8 mouse cellular contexts compared by ENCODE assay signal in the genomic region with DNA sequence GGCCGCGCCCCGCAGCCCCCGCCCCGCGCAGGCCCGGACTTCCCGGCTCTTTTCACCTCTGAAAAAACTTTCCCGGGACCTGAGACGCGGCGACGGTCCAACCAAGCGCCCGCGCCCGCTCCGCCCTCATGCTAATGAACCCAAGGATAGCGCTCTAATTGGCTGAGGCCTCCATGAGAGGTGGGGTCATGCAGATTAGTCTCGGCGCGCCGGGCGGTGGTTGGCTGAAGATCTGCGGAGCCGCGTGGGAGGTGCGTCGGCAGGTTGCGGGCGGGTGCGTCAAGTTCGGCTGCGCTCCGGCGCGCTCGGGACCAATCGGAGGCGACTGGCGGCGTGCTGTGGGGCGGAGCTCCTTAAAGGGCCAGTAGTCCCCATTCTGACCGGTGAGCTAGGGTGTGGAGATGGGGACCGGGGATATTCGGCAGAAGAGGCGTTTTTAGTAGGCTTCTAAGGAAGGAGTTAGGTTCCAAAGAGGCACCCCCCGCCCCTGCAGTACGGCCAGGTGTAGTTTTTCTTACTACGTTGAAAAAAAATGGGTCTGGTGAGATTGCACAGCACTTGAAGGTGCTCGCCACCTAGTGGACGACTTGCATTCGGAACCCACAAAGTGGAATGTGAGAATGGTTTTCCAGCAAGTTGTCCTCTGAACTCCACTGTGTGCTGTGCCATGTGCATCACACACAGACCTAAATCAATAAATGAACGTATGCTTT. TPM values are rescaled to one million over a fixed set of nuclear protein-coding genes. Genes with fewer than 3 reads are reported as not detected.
DNase-seq lines count a peak whose midpoint lies in the region; ATAC-seq and TF ChIP-seq lines count a peak whose summit lies in the region.

Hmg20b (minus strand) TSS at position 130 of the 713 bp plus-strand sequence.

- H3K4me2 ChIP-seq in hindbrain, embryonic 13.5 days = peak within 1 kb of the TSS; percentile 93

- TF ChIP-seq CTCF in Patski (IDR thresholded peaks at IDR 0.05) = no peak

- no peaks in the 10 kb centered on the region for H3K27me3 ChIP-seq in Patski
- H3K27me3 ChIP-seq in hindbrain, embryonic 13.5 days = peaks cover 40% of the 10 kb centered on the region

- CTCF ChIA-PET in Patski (lab: Charles Lee) = interaction anchor here (0.6 to 2.1 kb wide), 7 partner anchors 8 to 61 kb away, joined by 3 to 10 read pairs (median 4); partner anchors contain the start of gene Pip5k1c

- DNase-seq in Patski (ENCODE audit: low read depth, low spot score) = peak; percentile 90
- peak; percentile 100 for DNase-seq in cerebellum, postnatal 14 days
- peak; percentile 99 to 100 for DNase-seq in frontal cortex, postnatal 14 days (ENCODE audit: low spot score in 2 of 2)
- DNase-seq in layer of hippocampus, postnatal 25 days (ENCODE audit: extremely low spot score in 1 of 2, low spot score in 1 of 2) = peak; percentile 98
- peak; percentile 100 for DNase-seq in lung, postnatal 25 days (ENCODE audit: low spot score)
- DNase-seq in retina, embryonic 14.5 days (ENCODE audit: low spot score) = peak; percentile 99
- DNase-seq in thymus, postnatal 4 days = peak; percentile 99

- H3K9me3 ChIP-seq in hindbrain, embryonic 13.5 days = no peaks in the 10 kb centered on the region

- in situ Hi-C loops in Patski (cut with MboI; ENCODE audit: low pct_unique_long_range_greater_than_20kb) = loop anchor here (5.0 kb wide), 1 partner anchor 63 kb away; no protein-coding TSS in a partner anchor

- no peaks in the 10 kb centered on the region for H3K36me3 ChIP-seq in hindbrain, embryonic 13.5 days

- H3K27ac ChIP-seq in hindbrain, embryonic 13.5 days = peak within 1 kb of the TSS; percentile 76

- POLR2A ChIA-PET in Patski (lab: Charles Lee) = interaction anchor here (0.6 to 0.7 kb wide), 2 partner anchors 31 to 54 kb away, joined by 3 to 4 read pairs; no protein-coding TSS in a partner anchor

- peak within 1 kb of the TSS; percentile 73 for H3K4me3 ChIP-seq in hindbrain, embryonic 13.5 days

- peak within 1 kb of the TSS; percentile 80 for H3K9ac ChIP-seq in hindbrain, embryonic 13.5 days

- peak; percentile 92 for ATAC-seq in Patski
- peak; percentile 95 for ATAC-seq in hindbrain, embryonic 13.5 days (ENCODE audit: low FRiP score)

- H3K4me1 ChIP-seq in hindbrain, embryonic 13.5 days (replicated peaks) = peaks cover 24% of the 10 kb centered on the region

- under 1% methylated on average over 54 of the region's 54 CpGs for whole genome bisulfite sequencing in hindbrain, embryonic 13.5 days

RNA-seq across cellular contexts. Expression of gene Hmg20b, which starts in this region (rescaled TPM):
- polyA plus RNA-seq in Patski (2021) = 118 TPM
- 47.3 and 50.4 TPM in 2 replicates for polyA plus RNA-seq in hindbrain, embryonic 13.5 days (2015; fragmentation: Nextera tagmentation; extraction: Ambion mirVana)
- 10 to 100 TPM; 31.3 to 31.6 TPM for total RNA-seq in layer of hippocampus, postnatal 25 days (2021)

Comparison
In these comparisons a context has a peak if more than half of its experiments do, and no peak if none do; other contexts are left out.
1. Peak in every context shown above with its lines: DNase-seq, ATAC-seq, H3K4me3 ChIP-seq and H3K27ac ChIP-seq.